Mouse (Mus musculus): ENCODE results near the gene 9030612E09Rik. TPM values are rescaled to one million over a fixed set of nuclear protein-coding genes. Genes with fewer than 3 reads are reported as not detected.

9030612E09Rik gene
- total RNA-seq (2021): 1 to 10 TPM; 2.9 to 3.8 TPM
- long read RNA-seq, experiment 1, partial matches to known transcripts: 0 of 3 reads
- long read RNA-seq, experiment 1, other reads (novel, unspliced or antisense): 0 of 3 reads
- long read RNA-seq, experiment 2, partial matches to known transcripts: 0 of 1 reads
- long read RNA-seq, experiment 2, other reads (novel, unspliced or antisense): 0 of 1 reads

DNA sequence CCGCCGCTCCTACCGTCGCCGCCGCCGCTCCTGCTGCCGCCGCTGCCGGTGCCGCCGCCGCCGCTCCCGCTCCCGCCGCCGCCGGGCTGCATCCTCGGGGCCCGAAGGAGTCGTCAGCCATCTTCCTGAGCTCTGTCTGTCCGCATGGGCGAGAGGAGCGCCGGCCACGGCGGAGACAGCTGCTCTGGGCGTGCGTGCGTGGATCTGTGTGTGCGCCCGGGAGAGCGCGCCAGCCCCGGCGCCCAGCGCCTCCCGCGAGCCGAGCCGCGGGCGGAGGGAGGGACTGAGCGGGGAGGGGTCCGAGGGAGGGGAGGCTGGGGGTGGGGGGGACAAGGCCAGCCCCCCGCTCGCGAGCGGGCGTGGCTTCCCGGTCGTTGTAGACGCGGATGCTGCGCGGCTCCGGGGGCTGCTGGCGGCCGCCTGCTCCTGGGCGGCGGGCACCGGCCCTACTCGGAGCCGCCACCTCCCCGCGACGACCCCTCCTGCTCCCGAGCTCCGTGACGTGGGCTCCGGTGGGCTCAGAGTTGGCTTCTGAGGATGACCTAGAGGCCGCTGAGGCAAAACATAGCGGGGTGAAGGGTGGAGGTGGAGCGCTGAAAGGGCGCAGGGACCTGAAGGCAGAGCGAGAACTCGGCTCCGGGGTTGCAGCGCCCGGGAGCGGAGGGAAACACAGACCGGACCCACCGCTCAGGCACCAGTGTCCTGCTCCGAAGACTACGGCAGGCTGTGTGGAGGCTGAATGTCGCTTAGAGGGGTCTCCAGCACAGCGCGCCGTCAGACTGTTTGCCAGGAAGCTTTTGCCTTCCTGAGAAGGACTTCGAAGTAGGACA lies at the start of gene 9030612E09Rik, which contains the start of gene Sobp:
9030612E09Rik (plus strand) TSS at position 379 of the 830 bp plus-strand sequence.
Sobp (minus strand) TSS at position 205 of the 830 bp plus-strand sequence.
- peak; percentile 75 to 77 for DNase-seq

DNA sequence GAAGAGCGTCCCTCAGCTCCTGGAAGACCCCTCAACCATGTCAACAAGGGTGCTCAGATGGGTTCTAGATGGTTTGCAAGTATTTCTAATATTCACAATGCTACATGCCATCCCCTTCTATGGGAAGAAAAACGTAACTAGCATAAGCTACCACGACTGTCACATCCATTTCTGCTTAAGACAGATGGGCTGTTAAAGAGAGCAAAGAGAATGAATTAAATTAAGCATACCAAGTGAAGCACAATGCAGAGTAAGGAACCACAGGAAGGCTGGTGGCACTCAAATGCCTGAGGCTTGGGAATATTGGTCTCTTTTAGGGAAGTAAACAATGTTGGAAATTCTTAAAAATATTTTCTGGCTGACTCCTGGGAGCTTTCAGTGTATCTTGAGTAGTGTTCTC lies 45.8 kb upstream of the 9030612E09Rik start:
- DNase-seq: no peak

DNA sequence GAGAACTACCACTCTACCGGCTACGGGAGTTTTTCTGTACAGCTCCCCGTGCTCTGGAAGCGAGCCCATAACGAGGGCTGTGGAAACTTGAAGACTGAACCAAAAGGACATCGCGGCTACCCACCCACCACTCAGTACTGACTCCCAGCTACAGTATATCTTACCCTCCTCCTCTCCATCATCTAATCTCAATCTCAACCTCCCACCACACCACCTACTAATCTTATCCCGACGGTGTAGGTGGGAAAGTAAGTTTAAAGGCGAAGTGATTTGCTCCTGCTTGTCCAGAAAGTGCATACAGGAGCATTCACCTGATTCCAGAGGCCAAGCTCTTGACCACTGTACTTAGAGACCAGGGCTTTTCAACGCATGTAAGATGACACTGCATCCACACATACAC lies 40.5 kb upstream of the 9030612E09Rik start:
- DNase-seq: no peak

DNA sequence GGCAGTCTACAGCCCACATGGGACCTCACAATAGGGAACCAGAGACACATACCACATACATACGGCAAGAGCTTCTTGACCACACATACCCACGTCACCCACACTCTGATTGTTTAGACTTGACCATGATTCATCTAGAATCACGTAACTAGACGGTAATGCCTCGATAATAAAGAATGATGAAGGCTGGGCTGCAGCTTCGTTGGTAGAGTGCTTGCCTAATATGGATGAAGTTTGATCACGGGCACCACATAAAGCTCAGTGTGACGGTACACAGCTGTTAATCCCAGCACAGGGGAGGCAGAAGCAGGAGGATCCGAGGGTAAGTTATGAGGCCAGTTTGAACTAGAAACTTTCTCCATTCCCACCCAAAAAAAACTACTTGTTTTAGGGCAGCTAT lies 31.3 kb upstream of the 9030612E09Rik start:
- no peak for DNase-seq

DNA sequence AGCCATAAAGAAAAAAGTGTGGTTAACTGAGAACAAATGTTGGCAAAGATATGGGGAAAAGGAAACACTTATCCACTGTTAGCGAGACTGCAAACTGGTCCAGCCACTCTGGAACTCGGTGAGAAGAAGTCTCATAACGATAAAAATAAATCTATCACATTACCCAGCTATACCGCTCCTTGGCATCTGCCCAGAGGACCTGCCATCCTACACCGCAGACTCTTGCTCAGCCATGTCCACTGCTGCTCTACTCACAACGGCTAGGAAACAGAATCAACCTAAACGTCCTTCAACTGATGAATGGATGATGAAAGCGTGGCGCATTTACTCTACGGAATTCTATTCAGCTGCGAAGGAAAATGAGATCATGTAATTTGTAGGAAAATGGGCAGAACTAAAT lies 26.0 kb upstream of the 9030612E09Rik start:
- no peak for DNase-seq

DNA sequence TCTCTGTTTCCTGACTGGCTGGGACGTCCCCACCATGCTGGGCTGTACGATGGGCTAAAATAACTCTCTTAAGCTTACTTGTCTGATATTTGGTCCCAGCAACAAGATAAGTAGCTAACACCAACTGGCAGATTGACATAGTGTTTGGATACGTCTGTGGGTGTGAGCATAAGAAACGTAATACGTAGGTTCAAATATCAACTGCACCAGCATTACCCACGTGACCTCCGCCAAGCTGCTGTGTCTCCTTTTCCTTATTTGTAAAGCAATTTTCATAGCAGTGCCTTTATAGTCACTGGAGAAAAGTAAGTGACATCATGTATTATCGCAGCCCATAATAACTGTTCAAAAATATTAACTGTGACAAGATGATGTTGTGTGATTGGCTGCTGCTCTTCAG lies 21.9 kb upstream of the 9030612E09Rik start:
- DNase-seq: no peak

DNA sequence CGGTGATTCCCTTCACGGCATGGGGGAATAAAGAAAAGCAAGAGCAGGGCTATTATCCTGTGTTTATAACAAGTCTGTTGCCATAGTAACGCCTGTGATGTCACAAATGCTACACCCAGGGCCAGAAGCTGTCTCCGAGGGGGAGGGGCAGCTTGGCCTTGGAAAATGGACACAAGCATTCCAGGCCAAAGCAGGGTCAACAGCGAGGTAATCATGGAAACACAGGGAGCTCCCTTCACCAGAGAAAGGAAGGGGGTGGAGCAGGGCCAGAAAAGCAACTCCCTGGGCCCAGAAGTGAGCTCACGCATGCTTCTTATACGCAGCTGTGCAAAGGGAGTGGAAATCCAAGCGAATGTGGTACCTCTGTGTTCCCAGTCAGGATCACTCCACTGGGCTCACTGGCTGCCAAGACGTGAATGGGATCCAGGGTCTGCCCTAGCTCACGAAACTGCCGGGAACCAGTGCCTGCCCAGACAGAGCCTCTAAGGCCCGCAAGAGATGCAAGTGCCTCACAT lies 19.4 kb upstream of the 9030612E09Rik start:
- peak; percentile 84 to 87 for DNase-seq

DNA sequence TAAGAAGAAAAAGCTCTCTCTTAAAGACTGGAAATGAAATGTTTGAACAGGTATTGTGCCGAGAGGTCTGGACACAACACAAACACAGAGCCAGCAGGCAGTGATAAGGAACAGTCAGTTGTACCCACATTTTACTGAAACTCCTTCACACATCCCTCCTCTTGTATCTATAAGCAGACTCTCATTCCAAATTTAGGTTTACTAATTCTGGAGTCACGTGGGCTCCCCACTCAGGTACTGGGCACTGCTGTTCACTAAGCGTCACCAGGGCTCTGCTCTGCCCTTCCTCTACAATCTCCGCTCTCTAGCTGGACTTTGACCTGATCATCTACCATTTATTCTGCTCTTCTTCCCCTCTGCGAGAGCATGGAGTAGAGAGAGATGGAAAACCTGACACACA lies 15.6 kb upstream of the 9030612E09Rik start:
- peak; percentile 28 to 30 for DNase-seq

DNA sequence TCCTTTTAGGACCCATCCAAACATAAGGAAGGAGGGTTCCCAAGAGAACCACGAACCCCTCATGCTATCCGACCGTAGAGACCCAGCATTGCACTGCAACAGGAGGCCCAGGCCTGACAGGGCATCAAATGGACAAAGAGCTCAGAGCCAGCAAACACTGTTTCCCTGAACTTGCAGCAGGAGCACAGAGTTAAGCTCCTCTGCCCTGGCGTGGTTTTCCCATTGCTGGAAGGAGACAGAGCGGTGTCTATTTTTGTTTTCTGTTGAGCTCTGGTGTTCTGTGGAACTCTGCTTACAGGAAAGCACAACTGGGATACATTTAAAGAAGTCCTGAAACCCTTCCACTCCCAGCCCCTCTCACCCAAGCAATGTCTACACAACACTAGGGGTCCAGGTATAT lies 15.2 kb upstream of the 9030612E09Rik start:
- peak; percentile 28 to 34 for DNase-seq

DNA sequence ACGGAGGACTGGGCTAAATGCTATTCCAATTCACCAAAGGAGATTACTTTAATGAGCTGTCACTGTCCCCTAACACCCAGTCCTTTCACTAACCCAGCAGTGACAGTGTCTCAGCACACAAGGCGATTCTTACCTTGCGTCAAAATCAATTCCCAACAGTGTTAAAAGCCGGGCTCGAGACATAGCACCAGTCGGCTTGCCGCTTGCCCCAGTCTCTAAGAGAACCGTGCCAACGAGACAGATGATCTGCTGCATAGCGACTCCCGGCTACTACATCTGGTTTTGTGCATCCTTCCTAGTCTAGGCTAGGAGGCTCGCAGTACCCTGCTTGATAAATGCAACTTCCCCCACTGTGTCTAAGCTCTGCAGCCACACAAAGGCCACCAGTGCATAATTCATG lies 12.2 kb upstream of the 9030612E09Rik start:
- DNase-seq: no peak

DNA sequence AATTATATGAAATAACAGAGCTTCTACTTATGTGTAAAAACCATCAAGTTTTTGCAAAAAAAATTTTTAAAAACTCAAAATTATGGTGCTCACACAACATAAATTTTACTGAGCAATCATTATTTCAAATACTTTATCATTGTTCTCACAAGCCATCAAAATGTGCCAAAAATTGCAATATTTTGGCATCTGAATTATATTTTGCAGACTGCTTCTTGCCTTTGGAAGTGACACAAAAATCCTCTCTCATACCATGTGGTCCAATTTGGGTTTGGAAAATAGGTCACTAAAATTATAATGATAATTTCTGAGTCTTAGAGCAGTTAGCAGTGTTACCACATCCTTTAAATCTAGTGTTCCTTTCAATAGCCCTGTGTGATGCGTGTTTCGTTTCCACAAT lies 10.1 kb upstream of the 9030612E09Rik start:
- DNase-seq: peak; percentile 22 to 32

DNA sequence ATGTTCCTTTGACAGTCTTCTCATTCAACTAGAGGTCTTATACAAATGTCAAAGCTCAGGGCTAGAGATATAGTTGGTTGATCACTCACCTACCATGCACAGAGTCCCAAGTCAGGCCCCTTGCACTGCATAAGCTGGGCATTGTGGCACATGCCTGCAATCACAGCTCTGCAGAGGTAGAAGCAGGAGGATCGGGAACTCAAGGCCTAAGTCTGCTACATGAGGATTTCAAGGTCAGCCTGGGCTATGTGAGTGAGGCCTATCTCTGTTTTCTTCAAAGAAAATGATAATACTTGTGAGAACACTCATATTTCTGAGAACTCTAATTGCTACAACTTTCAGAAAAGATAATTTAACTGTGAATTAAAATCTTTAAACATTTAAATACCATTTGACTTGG lies 8.4 kb upstream of the 9030612E09Rik start:
- DNase-seq: no peak

DNA sequence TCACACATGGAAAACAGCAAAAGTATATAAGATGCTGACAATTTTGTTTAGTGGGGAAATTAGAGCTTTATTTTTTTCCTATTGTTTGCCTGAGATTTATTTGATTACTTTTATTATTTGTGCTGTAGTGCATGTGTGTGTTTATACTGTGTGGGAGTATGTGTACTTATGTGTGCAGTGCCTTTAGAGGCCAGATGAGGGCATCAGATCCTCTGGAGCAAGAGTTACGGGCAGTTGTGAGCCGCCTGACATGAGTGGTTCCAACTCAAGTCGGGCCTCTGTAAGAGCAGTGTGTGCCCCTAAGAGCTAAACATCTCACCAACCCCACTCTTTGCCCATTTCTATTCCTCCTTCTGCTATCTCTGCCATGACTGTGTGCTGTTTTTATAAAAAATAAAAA lies 7.7 kb upstream of the 9030612E09Rik start:
- no peak for DNase-seq

DNA sequence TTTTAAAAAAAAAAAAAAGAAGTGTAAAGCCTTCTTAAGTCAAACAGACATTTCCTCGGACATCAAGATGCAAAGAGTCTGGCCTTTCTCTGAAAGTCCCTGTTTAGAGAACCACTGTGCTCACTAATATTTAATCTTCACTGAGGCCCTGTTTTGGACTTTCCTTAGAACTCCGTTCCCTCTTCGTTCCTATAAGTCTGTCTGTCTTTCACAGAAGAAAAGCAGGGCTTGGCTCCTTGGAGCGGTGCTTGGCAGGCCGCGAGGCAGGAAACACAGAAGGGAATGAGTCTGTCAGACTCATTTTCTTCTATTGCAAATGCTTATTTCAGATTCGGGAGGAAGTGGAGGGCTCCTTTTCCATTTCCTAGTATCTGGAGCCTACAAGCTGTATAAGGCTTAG lies 5.7 kb upstream of the 9030612E09Rik start:
- peak in 1 of 2 experiments; percentile 42 for DNase-seq

DNA sequence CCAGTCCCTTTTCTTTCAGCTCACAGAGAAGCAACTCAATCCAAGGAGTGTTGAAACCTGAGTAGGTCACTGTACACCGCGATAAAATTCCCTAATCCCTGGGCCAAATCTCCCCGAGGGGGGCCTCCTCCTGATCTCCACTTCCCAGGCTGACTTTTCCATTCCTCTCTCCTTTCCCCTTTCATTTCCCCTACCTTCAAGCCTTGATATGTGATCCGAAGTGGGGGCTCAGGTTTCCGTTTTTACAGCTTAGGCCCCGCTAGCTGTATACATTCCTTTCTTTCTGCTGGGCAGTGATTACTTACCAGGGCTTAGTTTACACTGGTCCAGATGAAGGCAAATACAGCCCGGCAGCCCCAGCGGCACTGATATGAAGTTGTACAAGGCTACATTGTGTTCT lies 3.4 kb upstream of the 9030612E09Rik start:
- peak; percentile 39 to 62 for DNase-seq

DNA sequence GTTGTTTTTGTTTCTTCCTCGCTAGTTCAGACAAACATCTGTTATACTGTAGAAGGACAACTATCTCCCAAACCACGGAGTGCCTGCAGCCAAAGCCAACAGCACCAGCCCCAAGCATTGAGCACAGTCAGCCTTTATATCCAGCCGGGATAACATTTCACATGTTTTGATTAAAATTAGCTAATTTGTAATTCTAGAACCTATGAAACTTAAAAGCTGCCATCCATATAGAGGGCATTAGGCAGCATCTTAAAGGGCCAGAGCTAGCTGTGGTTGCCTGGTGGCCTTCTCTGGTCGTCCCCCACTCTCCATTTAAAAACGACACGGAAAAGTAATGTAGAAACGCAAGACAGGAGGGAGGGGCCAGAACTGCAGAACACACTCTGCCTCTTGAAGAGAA lies 2.4 kb upstream of the 9030612E09Rik start:
- peak in 1 of 2 experiments; percentile 49 for DNase-seq

DNA sequence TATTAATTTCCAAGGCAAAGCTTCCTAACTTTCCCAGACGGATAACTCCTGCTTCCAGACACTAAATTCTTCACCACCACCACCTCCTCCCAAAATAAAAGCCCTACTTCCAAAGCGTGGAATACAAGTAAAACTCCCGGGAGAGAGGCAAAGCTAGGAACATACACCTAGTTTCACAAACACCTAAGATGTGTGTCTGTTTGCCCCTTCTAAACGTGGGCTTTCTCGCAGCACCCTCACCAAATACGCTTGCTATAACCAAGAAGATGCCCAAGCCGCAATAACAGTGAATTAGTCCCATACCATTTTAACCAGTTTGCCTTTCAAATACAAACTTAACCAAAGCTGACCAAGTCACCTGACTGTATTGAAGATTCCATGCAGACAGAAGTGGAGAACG lies 1.9 kb upstream of the 9030612E09Rik start:
- DNase-seq: peak in 1 of 2 experiments; percentile 51

DNA sequence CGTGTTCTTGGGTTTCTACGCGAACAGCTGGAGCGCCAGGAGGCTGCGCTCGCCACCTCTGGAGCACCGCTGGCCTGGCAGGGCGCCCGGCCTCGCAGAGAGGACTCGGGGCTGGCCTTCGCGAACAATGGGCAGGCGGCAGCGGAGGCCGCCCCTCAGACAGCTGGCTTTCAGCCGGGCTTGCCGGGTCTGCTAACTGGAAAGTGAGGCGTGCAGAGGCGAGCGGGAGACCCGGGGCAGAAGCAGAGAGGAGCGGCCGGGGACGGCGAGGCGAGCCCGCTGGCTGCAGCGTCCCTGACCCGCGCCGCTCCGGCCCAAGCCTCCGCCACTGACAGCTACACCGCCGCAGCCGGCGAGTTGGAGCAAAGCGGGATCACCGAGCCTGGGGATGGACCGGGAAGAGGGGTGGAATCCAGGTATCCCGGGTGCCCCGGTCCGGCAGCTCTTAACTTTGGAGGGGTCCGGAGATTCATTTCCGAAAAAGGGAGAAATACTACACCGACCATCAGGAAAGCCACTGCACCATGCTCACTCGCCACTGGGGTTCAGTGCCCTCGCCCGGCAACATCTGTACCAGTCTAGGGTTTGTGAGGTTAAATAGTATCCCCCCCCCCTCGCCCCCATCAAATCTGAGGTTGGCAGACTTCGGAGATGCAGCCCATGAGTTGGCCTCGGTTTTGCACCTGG lies 1.2 kb upstream of the 9030612E09Rik start:
- DNase-seq: peak; percentile 83 to 86

DNA sequence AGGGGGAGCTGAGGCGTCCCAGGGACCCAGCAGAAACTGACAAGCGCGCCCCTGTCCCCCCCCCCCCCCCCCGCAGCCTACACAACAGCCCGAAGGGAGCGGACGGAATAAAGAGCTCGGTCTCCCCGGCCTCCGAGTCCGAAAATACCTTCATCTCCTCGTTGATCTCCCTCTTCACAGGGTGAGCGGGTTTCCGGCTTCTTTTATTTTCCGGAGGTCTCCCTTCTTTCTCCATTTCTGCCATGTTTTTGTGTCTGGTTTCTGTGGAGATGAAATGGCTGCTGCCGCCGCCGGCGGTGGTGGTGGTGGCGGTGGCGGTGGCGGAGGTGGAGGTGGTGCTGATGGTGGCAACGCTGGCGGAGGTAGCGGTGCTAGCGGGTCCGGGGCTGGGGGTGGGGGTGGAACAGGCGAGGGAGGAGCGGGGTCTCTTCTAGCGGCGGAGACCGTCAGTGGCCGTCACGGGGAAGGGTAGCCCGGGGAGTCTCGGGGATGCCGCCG lies 627 bp upstream of the 9030612E09Rik start:
- peak; percentile 21 to 55 for DNase-seq

DNA sequence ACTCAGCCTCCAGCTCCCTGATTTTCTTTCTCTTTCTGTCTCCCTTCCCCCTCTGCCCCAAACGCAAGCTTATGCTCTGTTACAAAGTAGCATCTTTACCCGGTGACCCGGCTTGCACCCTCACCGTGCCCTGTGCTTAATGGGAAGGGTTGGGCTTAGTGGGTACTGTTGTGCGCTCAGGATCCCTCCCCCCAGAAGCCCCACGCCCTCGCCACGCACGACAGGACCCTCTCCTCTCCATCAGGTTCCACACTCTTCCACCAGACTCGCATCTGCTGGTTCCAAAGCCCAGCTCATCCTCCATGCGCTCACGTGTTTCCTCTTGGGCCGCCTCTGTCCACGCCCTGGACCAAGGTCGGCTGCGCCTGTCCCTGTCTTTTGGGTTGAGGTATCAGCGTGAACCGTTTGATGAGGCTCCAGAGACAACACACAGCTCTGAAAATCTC lies 675 bp downstream of the 9030612E09Rik start:
- DNase-seq: no peak

DNA sequence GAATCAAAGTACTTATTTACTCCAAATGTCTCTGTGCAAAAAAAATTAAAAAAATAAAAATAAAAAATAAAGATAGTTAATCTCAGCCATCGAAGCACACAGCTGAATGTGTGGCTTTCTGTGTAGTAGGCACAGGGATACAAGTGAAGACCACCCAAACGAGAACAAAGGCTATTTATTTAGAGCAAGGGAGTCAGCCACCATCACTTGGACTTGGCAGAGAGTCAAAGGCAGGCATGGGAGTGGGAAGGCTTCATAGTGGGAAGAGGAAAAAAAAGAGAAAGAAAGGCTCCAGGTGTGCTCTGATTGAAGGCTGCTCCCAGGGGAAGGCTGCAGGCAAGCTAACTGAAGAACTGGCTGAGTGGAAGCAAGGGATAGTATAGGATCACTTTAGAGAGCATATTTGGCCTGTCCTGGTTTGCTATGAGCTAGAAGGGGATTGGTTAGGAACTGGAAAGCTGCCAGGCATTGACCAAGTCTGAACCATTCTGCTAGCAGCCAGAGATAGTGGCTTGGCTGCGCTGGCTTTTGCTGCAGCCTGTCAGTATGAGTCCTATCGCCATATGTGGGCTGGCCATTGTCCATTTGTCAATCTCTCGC lies 5.9 kb downstream of the 9030612E09Rik start:
- DNase-seq: peak in 1 of 2 experiments; percentile 18

DNA sequence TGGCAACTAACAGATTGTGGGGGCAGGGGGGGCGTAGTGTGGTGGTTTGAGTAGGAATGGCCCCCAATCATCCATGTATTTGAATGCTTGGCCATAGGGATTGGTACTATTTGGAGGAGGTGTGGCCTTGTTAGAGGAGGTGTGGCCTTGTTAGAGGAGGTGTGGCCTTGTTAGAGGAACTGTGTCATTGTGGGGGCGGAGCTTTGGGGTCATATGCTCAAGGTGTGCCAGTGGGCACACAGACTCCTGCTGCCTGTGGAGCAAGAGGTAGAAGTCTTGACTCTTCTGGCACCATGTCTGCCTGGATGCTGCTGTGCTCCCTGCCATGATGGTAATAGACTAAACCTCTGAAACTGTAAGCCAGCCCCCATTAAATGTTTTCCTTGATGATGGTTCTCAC lies 25.7 kb downstream of the 9030612E09Rik start:
- no peak for DNase-seq

All from heart, adult 18-20 months (tissue).